Mouse (Mus musculus): ENCODE results near the gene Wfdc3. TPM values are rescaled to one million over a fixed set of nuclear protein-coding genes. Genes with fewer than 3 reads are reported as not detected.

Gene Wfdc3
- polyA plus RNA-seq, 1 experiment from 2014 or later: 2.4 TPM

DNA sequence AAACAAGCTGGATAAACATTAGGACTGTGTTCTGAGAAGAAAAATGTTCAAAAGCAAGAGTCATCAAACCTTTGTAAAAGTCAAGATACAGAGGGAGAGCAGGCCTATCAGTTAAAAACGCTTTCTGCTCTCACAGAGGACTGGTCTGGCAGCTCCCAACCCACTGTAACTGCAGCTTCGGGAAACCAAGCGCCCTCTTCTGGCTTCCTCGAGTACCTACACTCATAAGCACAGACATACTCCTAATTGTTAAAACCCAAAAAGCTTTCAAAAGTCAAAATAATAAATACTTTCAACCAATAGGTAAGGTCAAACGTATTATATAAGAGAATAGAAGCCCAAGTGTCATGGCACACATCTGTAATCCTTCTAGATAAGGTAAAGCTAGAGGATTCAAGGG, 41.5 kb downstream of the Wfdc3 start:
- 50% methylated on average over 5 of the region's 5 CpGs for WGBS (ENCODE audit: insufficient replicate concordance)

DNA sequence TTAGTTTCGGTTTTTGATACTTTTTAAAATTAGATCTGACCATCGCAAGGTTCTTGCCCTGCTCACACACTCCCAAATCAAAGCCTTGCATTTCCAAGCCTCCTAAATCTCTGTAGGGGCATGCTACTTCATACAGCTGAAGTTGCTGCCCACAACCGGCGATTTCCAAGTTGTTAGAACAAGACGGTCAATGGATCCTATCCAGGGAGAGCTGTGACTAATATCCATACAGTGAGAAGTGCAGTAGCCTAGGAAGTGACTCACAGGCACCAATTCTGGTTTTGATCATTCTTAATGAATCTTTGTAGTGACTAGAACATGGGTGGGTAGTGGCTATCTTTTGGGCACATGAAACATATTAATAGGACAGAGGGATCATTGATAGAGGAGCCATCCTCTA, 44.0 kb downstream of the Wfdc3 start:
- H3K27ac ChIP-seq (replicated peaks): no peak overlapping the region
- 57% methylated on average over 5 of the region's 5 CpGs for WGBS (ENCODE audit: insufficient replicate concordance)
- no peak overlapping the region for H3K4me3 ChIP-seq (replicated peaks)
- H3K27me3 ChIP-seq: no peaks in the 10 kb centered on the region
- H3K4me2 ChIP-seq: no peak overlapping the region
- H3K36me3 ChIP-seq (replicated peaks): no peaks in the 10 kb centered on the region
- H3K9me3 ChIP-seq (replicated peaks): no peaks in the 10 kb centered on the region
- H3K9ac ChIP-seq: no peak overlapping the region
- H3K4me1 ChIP-seq (replicated peaks): no peaks in the 10 kb centered on the region
- no peak for ATAC-seq (ENCODE audit: insufficient read depth)

More for the DNA sequence above, 41.5 kb downstream of the Wfdc3 start:
- no peak overlapping the region for H3K4me3 ChIP-seq (replicated peaks)
- H3K27me3 ChIP-seq: no peaks in the 10 kb centered on the region
- ATAC-seq (ENCODE audit: insufficient read depth): no peak
- H3K9ac ChIP-seq: no peak overlapping the region
- H3K27ac ChIP-seq (replicated peaks): no peak overlapping the region
- H3K36me3 ChIP-seq (replicated peaks): no peaks in the 10 kb centered on the region
- no peaks in the 10 kb centered on the region for H3K9me3 ChIP-seq (replicated peaks)
- H3K4me2 ChIP-seq: no peak overlapping the region
- H3K4me1 ChIP-seq (replicated peaks): no peaks in the 10 kb centered on the region

DNA sequence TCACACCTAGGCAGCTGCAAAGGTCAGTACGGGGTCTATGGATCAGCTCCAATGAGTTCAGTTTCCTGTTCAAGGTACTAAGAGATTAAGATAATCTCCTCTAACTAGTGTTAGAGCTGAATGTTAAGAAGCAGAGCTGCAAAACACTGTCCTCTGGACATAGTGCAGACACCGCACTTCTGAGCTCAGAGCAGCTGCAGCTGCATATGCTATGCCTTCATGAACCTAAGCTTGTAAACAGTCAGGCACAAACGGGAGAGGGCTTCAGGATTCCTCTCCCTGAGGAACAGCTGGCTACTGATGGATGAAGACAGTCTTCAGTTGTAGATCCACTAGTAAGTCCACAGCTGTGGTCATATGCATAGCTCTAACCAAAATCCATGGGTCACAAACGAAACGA, 44.8 kb downstream of the Wfdc3 start:
- no peak overlapping the region for H3K4me2 ChIP-seq
- H3K4me3 ChIP-seq (replicated peaks): no peak overlapping the region
- ATAC-seq (ENCODE audit: insufficient read depth): no peak
- no peaks in the 10 kb centered on the region for H3K27me3 ChIP-seq
- no peaks in the 10 kb centered on the region for H3K4me1 ChIP-seq (replicated peaks)
- no peaks in the 10 kb centered on the region for H3K9me3 ChIP-seq (replicated peaks)
- no peak overlapping the region for H3K9ac ChIP-seq
- H3K36me3 ChIP-seq (replicated peaks): no peaks in the 10 kb centered on the region
- WGBS (ENCODE audit: insufficient replicate concordance): 56% methylated on average over 5 of the region's 5 CpGs
- no peak overlapping the region for H3K27ac ChIP-seq (replicated peaks)

- Histone ChIP-seq H3K4me2 (no peak within 1 kb of the TSS), H3K9me3 (replicated peaks) (no peaks in the 10 kb centered on the region), H3K9ac (no peak within 1 kb of the TSS), H3K27ac (replicated peaks) (no peak within 1 kb of the TSS), H3K27me3 (no peaks in the 10 kb centered on the region), H3K36me3 (replicated peaks) (no peaks in the 10 kb centered on the region), H3K4me1 (replicated peaks) (no peaks in the 10 kb centered on the region), H3K4me3 (replicated peaks) (no peak within 1 kb of the TSS)
- 55% methylated on average over 4 of the region's 4 CpGs for WGBS (ENCODE audit: insufficient replicate concordance)
- no peak for ATAC-seq (ENCODE audit: insufficient read depth)
Measured at GRCm38 (mm10) chr2:164698201-164698600, 47.5 kb downstream of the Wfdc3 start, which contains the start of gene Spint4. Spint4 (plus strand) TSS chr2:164698501.

DNA sequence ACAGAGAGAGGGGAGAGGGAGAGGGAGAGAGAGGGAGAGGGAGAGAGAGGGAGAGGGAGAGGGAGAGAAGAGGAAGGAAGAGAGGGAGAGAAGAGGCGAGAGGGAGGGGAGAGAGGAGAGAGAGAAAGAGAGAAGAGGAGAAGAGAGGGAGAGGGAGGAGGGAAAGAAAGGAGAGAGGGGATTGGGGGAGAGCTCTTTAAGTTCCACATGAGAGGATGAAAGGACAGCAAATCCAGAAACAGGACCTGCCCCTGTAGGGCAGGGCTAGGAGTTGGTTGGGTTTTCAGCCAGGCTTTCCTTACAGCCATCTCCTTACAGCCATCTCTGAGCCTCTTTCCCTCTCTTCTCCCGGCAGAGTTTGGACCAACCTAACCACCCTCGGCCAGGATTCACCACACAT, 60.9 kb downstream of the Wfdc3 start, which contains the start of gene Wfdc13:
Gene Wfdc13, plus strand, starts transcription at position 301 of the 400 bp plus-strand sequence.
- 38% methylated on average over 3 of the region's 3 CpGs for WGBS (ENCODE audit: insufficient replicate concordance)
- no peaks in the 10 kb centered on the region for H3K9me3 ChIP-seq (replicated peaks)
- ATAC-seq (ENCODE audit: insufficient read depth): no peak
- H3K4me2 ChIP-seq: no peak within 1 kb of the TSS
- H3K27me3 ChIP-seq: 0 out of 2 replicates have a peak, but pooled peaks cover 5% of the 10 kb centered on the region
- H3K9ac ChIP-seq: no peak within 1 kb of the TSS
- H3K36me3 ChIP-seq (replicated peaks): no peaks in the 10 kb centered on the region
- H3K27ac ChIP-seq (replicated peaks): no peak within 1 kb of the TSS
- H3K4me3 ChIP-seq (replicated peaks): no peak within 1 kb of the TSS
- H3K4me1 ChIP-seq (replicated peaks): no peaks in the 10 kb centered on the region; the same call in 1 of the 2 replicates

Other genes with a start within 250 kb of the Wfdc3 start
- gene Pigt, start 248.4 kb downstream of the Wfdc3 start, polyA plus RNA-seq (2015; fragmentation: Nextera tagmentation; extraction: Ambion mirVana): 23.6 and 25.9 TPM in 2 replicates
- 1.7 TPM in 2 replicates for gene Wfdc2, start 183.5 kb downstream of the Wfdc3 start, polyA plus RNA-seq (2015; fragmentation: Nextera tagmentation; extraction: Ambion mirVana)
- not detected in 2 replicates for gene Spint3, start 172.5 kb downstream of the Wfdc3 start, polyA plus RNA-seq (2015; fragmentation: Nextera tagmentation; extraction: Ambion mirVana)
- not detected in 2 replicates for gene Wfdc6a, start 160.5 kb downstream of the Wfdc3 start, polyA plus RNA-seq (2015; fragmentation: Nextera tagmentation; extraction: Ambion mirVana)
- gene Eppin, start 152.3 kb downstream of the Wfdc3 start, polyA plus RNA-seq (2015; fragmentation: Nextera tagmentation; extraction: Ambion mirVana): not detected in 2 replicates
- gene Wfdc6b, start 132.4 kb downstream of the Wfdc3 start, polyA plus RNA-seq (2015; fragmentation: Nextera tagmentation; extraction: Ambion mirVana): not detected in 2 replicates
- not detected in 2 replicates for gene Wfdc8, start 132.3 kb downstream of the Wfdc3 start, polyA plus RNA-seq (2015; fragmentation: Nextera tagmentation; extraction: Ambion mirVana)
- gene Wfdc16, start 107.1 kb downstream of the Wfdc3 start, polyA plus RNA-seq (2015; fragmentation: Nextera tagmentation; extraction: Ambion mirVana): not detected in 2 replicates
- gene Wfdc10, start 89.9 kb downstream of the Wfdc3 start, polyA plus RNA-seq (2015; fragmentation: Nextera tagmentation; extraction: Ambion mirVana): not detected in 2 replicates
- not detected in 2 replicates for gene Wfdc9, start 89.3 kb downstream of the Wfdc3 start, polyA plus RNA-seq (2015; fragmentation: Nextera tagmentation; extraction: Ambion mirVana)
- not detected in 2 replicates for gene Wfdc11, start 71.8 kb downstream of the Wfdc3 start, polyA plus RNA-seq (2015; fragmentation: Nextera tagmentation; extraction: Ambion mirVana)
- gene Wfdc13, start 60.8 kb downstream of the Wfdc3 start, polyA plus RNA-seq (2015; fragmentation: Nextera tagmentation; extraction: Ambion mirVana): not detected in 2 replicates
- not detected in 2 replicates for gene Spint4, start 47.4 kb downstream of the Wfdc3 start, polyA plus RNA-seq (2015; fragmentation: Nextera tagmentation; extraction: Ambion mirVana)
- not detected in 2 replicates for gene Spint5, start 30.6 kb downstream of the Wfdc3 start, polyA plus RNA-seq (2015; fragmentation: Nextera tagmentation; extraction: Ambion mirVana)
- gene Dnttip1, start 52 bp upstream of the Wfdc3 start, polyA plus RNA-seq (2015; fragmentation: Nextera tagmentation; extraction: Ambion mirVana): 40.5 and 41.1 TPM in 2 replicates
- gene Ube2c, start 24.0 kb upstream of the Wfdc3 start, polyA plus RNA-seq (2015; fragmentation: Nextera tagmentation; extraction: Ambion mirVana): 682 and 720 TPM in 2 replicates
- gene Tnnc2, start 34.0 kb upstream of the Wfdc3 start, polyA plus RNA-seq (2015; fragmentation: Nextera tagmentation; extraction: Ambion mirVana): 27.2 and 51.1 TPM in 2 replicates
- gene Snx21, start 39.9 kb upstream of the Wfdc3 start, polyA plus RNA-seq (2015; fragmentation: Nextera tagmentation; extraction: Ambion mirVana): 5.6 and 7.9 TPM in 2 replicates
- gene Acot8, start 59.0 kb upstream of the Wfdc3 start, polyA plus RNA-seq (2015; fragmentation: Nextera tagmentation; extraction: Ambion mirVana): 20.3 and 21.3 TPM in 2 replicates
- gene Zswim3, start 59.2 kb upstream of the Wfdc3 start, polyA plus RNA-seq (2015; fragmentation: Nextera tagmentation; extraction: Ambion mirVana): 4.3 and 5.5 TPM in 2 replicates
- gene Zswim1, start 76.8 kb upstream of the Wfdc3 start, polyA plus RNA-seq (2015; fragmentation: Nextera tagmentation; extraction: Ambion mirVana): 4.4 TPM in 2 replicates
- not detected in 2 replicates for gene Spata25, start 82.6 kb upstream of the Wfdc3 start, polyA plus RNA-seq (2015; fragmentation: Nextera tagmentation; extraction: Ambion mirVana)
- 75.4 and 81.1 TPM in 2 replicates for gene Ctsa, start 86.9 kb upstream of the Wfdc3 start, polyA plus RNA-seq (2015; fragmentation: Nextera tagmentation; extraction: Ambion mirVana)
- gene Neurl2, start 87.5 kb upstream of the Wfdc3 start, polyA plus RNA-seq (2015; fragmentation: Nextera tagmentation; extraction: Ambion mirVana): 1.5 and 2.5 TPM in 2 replicates
- gene Pltp, start 111.8 kb upstream of the Wfdc3 start, polyA plus RNA-seq (2015; fragmentation: Nextera tagmentation; extraction: Ambion mirVana): 17.8 and 23.5 TPM in 2 replicates
- 38.3 and 40.7 TPM in 2 replicates for gene Pcif1, start 133.4 kb upstream of the Wfdc3 start, polyA plus RNA-seq (2015; fragmentation: Nextera tagmentation; extraction: Ambion mirVana)
- gene Zfp335, start 165.8 kb upstream of the Wfdc3 start, polyA plus RNA-seq (2015; fragmentation: Nextera tagmentation; extraction: Ambion mirVana): 5.9 and 6.9 TPM in 2 replicates
- gene Mmp9, start 194.8 kb upstream of the Wfdc3 start, polyA plus RNA-seq (2015; fragmentation: Nextera tagmentation; extraction: Ambion mirVana): 5.9 and 10.2 TPM in 2 replicates
- gene Slc12a5, start 214.9 kb upstream of the Wfdc3 start, polyA plus RNA-seq (2015; fragmentation: Nextera tagmentation; extraction: Ambion mirVana): 0.26 and 0.37 TPM in 2 replicates